Mouse (Mus musculus): ENCODE results near the gene Impdh1.
"Not testable (repeated sequence)": the region's sequence is repeated elsewhere in the genome, so short reads cannot be mapped to it uniquely, and the experiment has no call there.

The Impdh1 gene

DNA sequence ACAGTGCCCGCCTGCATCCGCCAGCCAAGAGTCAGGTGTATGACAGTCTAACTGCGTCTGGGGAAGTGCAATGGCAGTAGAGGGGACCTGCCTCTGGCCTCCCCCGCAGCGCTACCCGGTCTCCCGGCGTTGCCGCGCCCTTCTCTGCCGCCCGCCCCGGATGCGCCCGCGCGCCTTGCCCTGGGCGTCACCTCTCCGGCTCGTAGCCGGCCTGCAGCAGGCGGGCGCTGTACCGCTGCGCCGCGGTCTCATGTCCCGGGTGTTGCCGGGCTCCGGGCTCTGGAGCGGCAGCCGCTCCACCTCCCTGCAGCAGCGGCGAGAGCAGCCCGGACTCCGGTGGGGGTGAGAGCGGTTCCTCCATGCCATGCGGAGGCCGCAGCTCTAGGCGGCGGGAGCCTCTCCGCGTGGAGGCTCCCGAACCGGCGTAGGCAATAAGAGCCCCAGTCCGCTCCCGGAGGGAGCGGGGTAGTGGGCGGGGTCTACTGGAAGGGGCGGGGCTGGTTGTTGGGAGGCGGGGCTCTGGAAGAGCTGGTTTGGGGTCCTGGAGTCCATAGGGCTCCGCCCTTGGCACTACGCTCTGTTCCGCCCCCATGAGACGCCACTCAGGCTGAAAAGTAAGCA lies at the start of gene Impdh1:
Gene Impdh1 (minus strand): TSS at position 484 of the 621 bp plus-strand sequence.
- peak; percentile 39 to 44 for DNase-seq (ENCODE audit: low spot score in 2 of 2)

DNA sequence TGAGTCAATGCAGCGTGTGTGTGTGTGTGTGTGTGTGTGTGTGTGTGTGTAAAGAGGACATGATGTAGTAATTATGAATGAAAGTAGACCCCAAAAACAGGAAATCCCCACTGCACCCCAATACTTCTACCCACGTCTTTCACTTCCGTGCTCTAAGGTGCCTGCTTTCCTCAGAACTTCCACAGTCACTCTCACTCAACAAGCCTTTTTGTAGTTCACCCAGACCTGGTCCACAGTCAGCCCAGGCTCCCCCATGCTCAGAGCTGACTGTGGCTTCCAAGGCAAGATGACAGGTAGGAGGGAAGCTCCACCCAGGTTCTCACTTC lies 48.3 kb upstream of the Impdh1 start:
- no peak for DNase-seq (ENCODE audit: low spot score in 2 of 2)

DNA sequence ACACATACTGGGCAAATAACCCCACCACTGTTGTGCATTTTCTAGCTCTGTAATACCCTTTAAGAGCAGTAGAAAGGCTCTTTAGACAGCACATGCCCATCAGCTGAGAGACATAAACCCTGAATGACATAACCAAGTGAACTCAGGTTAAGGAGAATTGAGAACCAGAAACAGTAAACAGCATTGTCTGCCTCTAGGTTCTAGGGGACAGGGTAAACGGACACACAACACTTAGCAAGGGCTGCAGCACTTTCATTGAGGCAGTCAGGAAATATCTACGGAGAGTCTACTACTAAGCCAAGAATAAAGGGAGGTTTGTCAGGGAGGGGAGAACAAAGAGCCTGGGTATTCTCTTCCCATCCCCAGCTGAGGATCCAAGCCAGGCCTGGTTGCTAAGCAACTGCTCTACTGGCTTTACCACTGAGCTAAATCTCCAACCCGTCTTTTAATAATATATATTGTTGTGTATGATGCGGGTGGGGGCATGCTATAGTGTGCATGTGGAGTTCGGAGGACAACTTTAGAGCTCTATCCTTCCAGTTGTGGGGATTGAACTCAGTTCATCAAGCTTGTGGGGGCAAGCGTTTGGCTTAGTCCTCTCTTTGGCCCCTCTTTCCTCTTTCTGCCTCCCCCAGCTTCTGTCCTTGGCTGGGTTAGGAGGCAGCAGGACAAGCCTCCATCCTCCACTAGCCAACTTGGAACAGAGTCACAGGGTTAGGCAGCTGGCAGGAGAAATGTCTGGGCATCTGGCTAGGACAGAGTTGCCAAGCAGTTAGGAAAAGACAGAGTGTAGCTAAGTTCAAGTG lies 47.7 kb upstream of the Impdh1 start:
- peak; percentile 23 to 43 for DNase-seq (ENCODE audit: low spot score in 2 of 2)

DNA sequence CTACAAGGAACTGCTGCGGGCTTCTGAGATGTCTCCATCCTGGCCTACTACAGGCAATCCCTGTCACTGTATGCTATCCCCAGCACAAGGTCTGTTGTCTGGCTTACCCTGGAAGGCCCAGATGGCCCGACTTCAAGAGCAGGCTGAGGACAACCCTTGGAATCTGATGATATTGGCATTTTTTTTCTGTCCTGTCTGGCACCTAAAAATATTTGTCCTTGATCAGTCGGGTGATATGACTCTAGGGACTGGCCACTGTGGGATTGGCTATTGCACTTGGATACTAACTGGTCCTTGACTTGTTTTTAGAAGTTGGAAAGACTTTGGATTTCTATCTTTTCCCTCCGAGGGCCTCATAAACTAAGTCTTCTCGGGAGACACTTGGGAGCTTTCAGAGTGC lies 45.7 kb upstream of the Impdh1 start:
- no peak for DNase-seq (ENCODE audit: low spot score in 2 of 2)

GRCm38 (mm10) chr6:29259418-29259817 lies 43.3 kb upstream of the Impdh1 start:
- no peak for DNase-seq (ENCODE audit: low spot score in 2 of 2)

GRCm38 (mm10) chr6:29247072-29247471 lies 30.9 kb upstream of the Impdh1 start:
- DNase-seq (ENCODE audit: low spot score in 2 of 2): no peak

- no peak for DNase-seq (ENCODE audit: low spot score in 2 of 2)
Measured at GRCm38 (mm10) chr6:29246585-29246984, 30.4 kb upstream of the Impdh1 start.

GRCm38 (mm10) chr6:29246183-29246582 lies 30.0 kb upstream of the Impdh1 start:
- DNase-seq (ENCODE audit: low spot score in 2 of 2): no peak

DNA sequence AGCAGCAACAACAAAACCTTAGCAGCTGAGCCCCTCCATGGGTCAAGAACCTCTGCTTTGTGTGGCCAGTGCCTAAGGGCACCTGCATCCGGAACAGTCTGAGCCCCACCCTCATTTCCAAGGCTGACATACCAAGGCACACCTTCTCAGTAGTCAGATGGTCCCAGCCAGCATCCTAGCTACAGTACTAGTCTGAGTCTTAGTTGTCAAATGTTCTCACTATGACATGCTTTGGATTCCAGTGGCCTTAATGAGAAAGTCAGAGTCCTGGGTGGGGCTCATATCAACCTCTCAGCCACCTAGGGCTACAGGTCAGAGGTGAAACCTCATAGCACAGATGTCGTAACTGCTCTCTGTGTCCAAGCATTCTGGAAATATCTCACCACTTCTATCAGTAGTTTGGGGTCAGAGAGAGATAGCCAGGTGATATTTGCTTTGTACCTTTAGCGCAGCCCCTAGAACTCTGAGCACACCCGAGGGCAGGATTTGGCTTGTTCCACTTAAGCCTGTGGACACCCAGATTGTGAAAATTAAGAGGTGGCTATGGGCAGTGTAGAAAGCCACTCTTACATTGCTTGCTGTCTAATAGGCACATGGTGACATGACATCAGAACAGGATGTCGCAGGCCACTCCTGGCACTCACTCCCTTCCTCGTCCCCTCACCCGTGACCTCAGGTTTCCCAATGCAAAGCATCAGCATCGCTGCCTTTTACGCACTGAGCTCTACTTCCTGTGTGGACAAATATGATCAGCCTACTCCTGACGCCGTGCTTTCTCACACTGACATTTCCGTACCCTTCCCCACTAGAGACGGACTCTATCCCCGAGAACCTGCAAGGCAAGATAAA lies 29.3 kb upstream of the Impdh1 start:
- no peak for DNase-seq (ENCODE audit: low spot score in 2 of 2)

DNA sequence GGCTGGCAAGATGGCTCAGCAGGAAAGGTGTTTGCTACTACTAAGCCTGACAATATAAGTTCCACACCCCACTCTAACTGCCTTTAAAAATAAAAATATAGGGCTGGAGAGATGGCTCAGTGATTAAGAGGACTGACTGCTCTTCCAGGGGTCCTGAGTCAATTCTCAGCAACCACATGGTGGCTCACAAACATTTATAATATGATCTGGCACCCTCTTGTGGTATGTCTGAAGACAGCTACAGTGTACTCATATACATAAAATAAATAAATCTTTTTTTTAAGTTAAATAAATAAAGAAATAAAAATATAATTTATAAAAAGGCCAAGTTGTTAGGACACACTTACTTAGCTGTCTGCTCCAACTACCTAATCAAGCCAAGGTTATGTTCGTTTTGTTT lies 26.1 kb upstream of the Impdh1 start:
- DNase-seq (ENCODE audit: low spot score in 2 of 2): no peak

GRCm38 (mm10) chr6:29241697-29242096 lies 25.5 kb upstream of the Impdh1 start:
- no peak for DNase-seq (ENCODE audit: low spot score in 2 of 2)

GRCm38 (mm10) chr6:29240806-29241205 lies 24.6 kb upstream of the Impdh1 start:
- DNase-seq (ENCODE audit: low spot score in 2 of 2): peak; percentile 28 to 33

GRCm38 (mm10) chr6:29234272-29234671 lies 18.1 kb upstream of the Impdh1 start:
- no peak for DNase-seq (ENCODE audit: low spot score in 2 of 2)

DNA sequence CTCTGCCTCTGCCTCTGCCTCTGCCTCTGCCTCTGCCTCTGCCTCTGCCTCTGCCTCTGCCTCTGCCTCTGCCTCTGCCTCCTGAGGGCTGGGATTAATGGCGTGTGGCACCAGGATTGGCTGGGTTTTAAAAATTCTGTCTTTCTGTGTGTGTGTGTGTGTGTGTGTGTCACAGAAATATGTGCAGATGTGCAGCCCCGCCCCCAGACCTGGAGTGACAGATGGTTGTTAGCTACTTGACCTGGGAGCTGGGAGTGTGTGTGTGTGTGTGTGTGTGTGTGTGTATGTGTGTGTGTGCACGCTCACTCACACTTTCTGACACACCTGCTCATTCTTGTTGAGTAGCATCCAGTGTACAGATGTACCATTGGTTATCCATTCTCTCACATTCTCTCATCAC lies 17.5 kb upstream of the Impdh1 start:
- no peak for DNase-seq (ENCODE audit: low spot score in 2 of 2)

- no peak for DNase-seq (ENCODE audit: low spot score in 2 of 2)
Measured at GRCm38 (mm10) chr6:29232321-29232720, 16.2 kb upstream of the Impdh1 start.

- DNase-seq (ENCODE audit: low spot score in 2 of 2): no peak
Measured at GRCm38 (mm10) chr6:29231799-29232198, 15.6 kb upstream of the Impdh1 start.

GRCm38 (mm10) chr6:29230386-29230785 lies 14.2 kb upstream of the Impdh1 start:
- DNase-seq (ENCODE audit: low spot score in 2 of 2): no peak

DNA sequence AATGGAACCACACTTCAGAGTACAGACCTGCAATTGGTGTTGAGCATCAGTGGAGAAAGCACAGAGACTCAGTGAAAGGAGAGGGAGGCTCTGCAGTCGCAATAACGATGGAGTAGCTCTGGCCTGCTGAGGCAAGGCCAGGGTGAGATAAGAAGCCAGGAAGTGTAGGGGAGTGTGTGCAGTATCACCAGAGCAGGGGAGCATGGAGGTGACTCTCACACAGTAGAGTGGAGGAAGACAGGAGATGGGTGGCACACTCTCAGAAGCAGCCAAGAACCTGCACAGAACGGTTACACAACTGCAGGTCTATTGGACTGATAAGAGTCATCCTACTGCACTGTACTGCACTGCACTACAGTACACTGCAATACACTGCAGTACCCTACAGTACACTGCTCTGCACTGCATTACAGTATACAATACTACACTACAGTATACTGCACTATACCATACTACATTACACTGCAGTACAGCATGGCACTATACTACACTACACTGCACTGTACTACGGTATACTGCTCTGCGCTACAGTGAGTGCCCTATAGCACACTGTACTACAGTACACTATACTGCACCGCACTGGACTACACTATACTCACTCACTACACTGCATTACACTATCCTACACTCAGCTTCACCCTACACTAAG lies 13.2 kb upstream of the Impdh1 start:
- DNase-seq (ENCODE audit: low spot score in 2 of 2): no peak

- not testable (repeated sequence) for DNase-seq (ENCODE audit: low spot score in 2 of 2)
Measured at GRCm38 (mm10) chr6:29217717-29218116, 1.6 kb upstream of the Impdh1 start.

DNA sequence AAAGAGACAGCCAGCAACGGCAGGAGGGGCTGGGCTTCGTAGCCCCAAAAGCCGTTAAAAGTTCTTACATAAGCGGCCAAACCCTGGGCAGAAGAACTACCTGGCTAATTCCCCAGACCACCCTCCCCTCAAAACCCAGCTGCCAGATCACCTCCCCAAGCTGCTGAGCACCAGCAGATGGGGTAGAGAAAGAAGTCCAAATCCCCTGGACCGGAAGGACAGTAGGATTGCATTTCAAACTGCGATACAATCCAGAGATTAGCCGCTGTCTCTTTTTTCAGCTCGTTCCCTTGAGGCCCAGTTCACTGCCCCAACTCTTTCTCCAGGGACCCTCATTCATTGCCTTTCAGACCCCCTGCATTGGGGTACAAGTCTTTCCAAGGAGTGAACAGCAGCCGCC lies 983 bp downstream of the Impdh1 start:
- DNase-seq (ENCODE audit: low spot score in 2 of 2): no peak

- no peak for DNase-seq (ENCODE audit: low spot score in 2 of 2)
Measured at GRCm38 (mm10) chr6:29214776-29215175, 1.4 kb downstream of the Impdh1 start.

DNA sequence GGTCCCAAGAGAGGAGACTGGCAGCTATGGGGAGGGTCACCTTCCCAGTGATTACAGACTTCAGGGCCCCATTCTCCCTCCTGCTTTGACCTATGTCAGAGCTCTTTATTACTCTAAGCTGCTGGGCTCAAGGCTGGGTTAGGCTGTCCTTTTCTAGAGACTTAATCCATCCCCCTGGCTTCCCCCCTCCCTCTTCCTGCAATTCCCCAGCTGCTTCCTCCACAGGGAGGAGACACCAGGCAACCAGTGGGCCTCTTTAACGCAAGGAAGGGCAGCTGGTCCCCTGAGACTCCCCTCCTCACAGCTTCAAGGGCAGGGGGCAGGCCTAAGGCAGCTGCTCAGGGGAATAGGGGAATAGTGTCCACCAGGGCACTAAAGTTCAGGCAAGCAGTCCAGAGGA lies 1.9 kb downstream of the Impdh1 start:
- DNase-seq (ENCODE audit: low spot score in 2 of 2): no peak
